Mouse (Mus musculus) thymus, adult 2 months (tissue): ENCODE results near the gene Meox2. TPM values are rescaled to one million over a fixed set of nuclear protein-coding genes. Genes with fewer than 3 reads are reported as not detected.

Experiments
- DNase-seq: peaks from one replicate; pipeline ENCODE4 v3.0.0; 2021
- H3K27ac ChIP-seq: fragments of 200-500 bp; 2 replicates; pipeline ENCODE4 v1.5.1; 2012; ENCODE audit warnings: low read length, control low read depth; ENCODE audit not compliant: control insufficient read depth, insufficient read depth
- H3K27me3 ChIP-seq: fragments of 200-500 bp; 2 replicates; pipeline ENCODE4 v1.6.1; 2012; ENCODE audit warnings: mild to moderate bottlenecking, low read length, moderate library complexity, mixed read lengths; ENCODE audit not compliant: control insufficient read depth, insufficient read depth
- H3K36me3 ChIP-seq: fragments of 200-500 bp; 2 replicates; pipeline ENCODE4 v1.6.1; 2012; ENCODE audit warnings: mild to moderate bottlenecking, low read length, moderate library complexity; ENCODE audit not compliant: control insufficient read depth, insufficient read depth
- H3K4me1 ChIP-seq: fragments of 200-500 bp; replicated peaks from 2 replicates; pipeline ENCODE4 v1.6.1; 2012; ENCODE audit warnings: low read length; ENCODE audit not compliant: control insufficient read depth, insufficient read depth
- H3K4me3 ChIP-seq: fragments of 200-500 bp; 2 replicates; pipeline ENCODE4 v1.5.1; 2012; ENCODE audit warnings: mild to moderate bottlenecking, low read length, control low read depth, moderate library complexity; ENCODE audit not compliant: control insufficient read depth, insufficient read depth
- CTCF ChIP-seq: fragments of 200-500 bp; IDR thresholded peaks from 2 replicates; pipeline ENCODE4 v1.5.1; 2012; ENCODE audit warnings: mild to moderate bottlenecking, control low read depth, low read length, moderate library complexity, borderline replicate concordance; ENCODE audit not compliant: control insufficient read depth, poor library complexity, insufficient read depth; ENCODE audit errors: extremely low read depth
- POLR2A ChIP-seq: fragments of 200-500 bp; IDR thresholded peaks from 2 replicates; pipeline ENCODE4 v1.6.1; 2012; ENCODE audit warnings: mild to moderate bottlenecking, low read length, control low read depth, moderate library complexity; ENCODE audit not compliant: control insufficient read depth, poor library complexity, insufficient read depth; ENCODE audit errors: extremely low read depth
- WGBS: fragments of 180-500 bp; shearing (Covaris S2); methylation state at CpG from one replicate; pipeline ENCODE4 v1.1.7; 2018; 5-methylcytosine and 5-hydroxymethylcytosine counted together
- polyA plus RNA-seq: library from polyadenylated mRNA; depleted of rRNA; stranded (reverse); fragments of >200 nt; gene quantifications from 2 replicates; pipeline ENCODE4 v1.2.3, GENCODE M21; 2012; rRNA removed

The Meox2 gene
- polyA plus RNA-seq, 1 experiment, result 3.0 TPM

GRCm38 (mm10) chr12:37143879-37144278, 35.5 kb downstream of the Meox2 start:
- TF ChIP-seq POLR2A, result no peak
- TF ChIP-seq CTCF, result no peak
- H3K4me3 ChIP-seq, result no peak overlapping the region
- WGBS, result 96% methylated on average over 1 of the region's 1 CpGs
- no peaks in the 10 kb centered on the region for H3K36me3 ChIP-seq
- H3K27ac ChIP-seq, result no peak overlapping the region
- DNase-seq, result no peak
- no peaks in the 10 kb centered on the region for H3K27me3 ChIP-seq
- no peaks in the 10 kb centered on the region for H3K4me1 ChIP-seq

GRCm38 (mm10) chr12:37167742-37168141, 59.4 kb downstream of the Meox2 start:
- H3K27ac ChIP-seq, result no peak overlapping the region
- no peak overlapping the region for H3K4me3 ChIP-seq
- H3K27me3 ChIP-seq, result no peaks in the 10 kb centered on the region
- DNase-seq, result no peak
- H3K4me1 ChIP-seq, result no peaks in the 10 kb centered on the region
- TF ChIP-seq POLR2A, result no peak
- TF ChIP-seq CTCF, result no peak
- no peaks in the 10 kb centered on the region for H3K36me3 ChIP-seq

- H3K4me1 ChIP-seq, result no peaks in the 10 kb centered on the region
- TF ChIP-seq POLR2A (no peak), CTCF (no peak)
- H3K27ac ChIP-seq, result no peak overlapping the region
- WGBS, result 97% methylated on average over 3 of the region's 3 CpGs
- DNase-seq, result no peak
- H3K4me3 ChIP-seq, result no peak overlapping the region
- H3K27me3 ChIP-seq, result no peaks in the 10 kb centered on the region
- no peaks in the 10 kb centered on the region for H3K36me3 ChIP-seq
Observed at GRCm38 (mm10) chr12:37173324-37173723, 65.0 kb downstream of the Meox2 start.

- Histone ChIP-seq H3K4me3 (no peak overlapping the region), H3K4me1 (no peaks in the 10 kb centered on the region), H3K36me3 (no peaks in the 10 kb centered on the region), H3K27me3 (no peaks in the 10 kb centered on the region), H3K27ac (no peak overlapping the region)
- no peak for DNase-seq
- TF ChIP-seq POLR2A (no peak), CTCF (no peak)
Observed at GRCm38 (mm10) chr12:37183689-37184088, 75.3 kb downstream of the Meox2 start.

GRCm38 (mm10) chr12:37188940-37189488, 80.7 kb downstream of the Meox2 start:
- Histone ChIP-seq H3K4me3 (no peak overlapping the region), H3K4me1 (no peaks in the 10 kb centered on the region), H3K36me3 (no peaks in the 10 kb centered on the region), H3K27me3 (no peaks in the 10 kb centered on the region), H3K27ac (no peak overlapping the region)
- TF ChIP-seq CTCF, result no peak
- TF ChIP-seq POLR2A, result no peak
- no peak for DNase-seq
- WGBS, result 82% methylated on average over 5 of the region's 5 CpGs

Other genes with a start within 250 kb of the Meox2 start
- gene Agmo, start 133.1 kb downstream of the Meox2 start, polyA plus RNA-seq, result 1.1 and 1.3 TPM in 2 replicates